Mouse (Mus musculus) lung, postnatal 25 days (tissue): ENCODE measurements at regions not wholly inside any gene's neighbourhood (a gene's known extent, or its start where the extent isn't known, plus 50 kb on each side); places are given as distances from the start of the nearest gene placed in this dataset.

Experiments
- DNase-seq: peaks from one replicate; pipeline ENCODE4 v3.0.0; 2022; ENCODE audit warnings: low spot score

- no peak for DNase-seq
Measured at GRCm38 (mm10) chr4:142638733-142639339, 399.6 kb upstream of the Kazn start.

- DNase-seq = no peak
Measured at GRCm38 (mm10) chr4:142638057-142638456, 398.9 kb upstream of the Kazn start.

GRCm38 (mm10) chr4:142634398-142634797 is 395.2 kb upstream of the Kazn start:
- no peak for DNase-seq

- DNase-seq = no peak
Measured at GRCm38 (mm10) chr4:142633667-142634350, 394.6 kb upstream of the Kazn start.

GRCm38 (mm10) chr4:142626503-142627194 is 387.4 kb upstream of the Kazn start:
- no peak for DNase-seq

GRCm38 (mm10) chr4:142625456-142625855 is 386.3 kb upstream of the Kazn start:
- DNase-seq = no peak

- no peak for DNase-seq
Measured at GRCm38 (mm10) chr4:142622151-142622861, 383.1 kb upstream of the Kazn start.

GRCm38 (mm10) chr4:142619396-142619795 is 380.2 kb upstream of the Kazn start:
- no peak for DNase-seq

GRCm38 (mm10) chr4:142618770-142619169 is 379.6 kb upstream of the Kazn start:
- DNase-seq = no peak

GRCm38 (mm10) chr4:142617676-142618075 is 378.5 kb upstream of the Kazn start:
- DNase-seq = no peak

- no peak for DNase-seq
Measured at GRCm38 (mm10) chr4:142616901-142617300, 377.7 kb upstream of the Kazn start.

- no peak for DNase-seq
Measured at GRCm38 (mm10) chr4:142605098-142605497, 365.9 kb upstream of the Kazn start.

GRCm38 (mm10) chr4:142597214-142597613 is 358.0 kb upstream of the Kazn start:
- no peak for DNase-seq

- peak; percentile 12 for DNase-seq
Measured at GRCm38 (mm10) chr4:142589084-142589741, 350.0 kb upstream of the Kazn start.

GRCm38 (mm10) chr4:142588418-142589083 is 349.4 kb upstream of the Kazn start:
- no peak for DNase-seq

- DNase-seq = no peak
Measured at GRCm38 (mm10) chr4:142587345-142588035, 348.3 kb upstream of the Kazn start.

GRCm38 (mm10) chr4:142578536-142578935 is 339.3 kb upstream of the Kazn start:
- DNase-seq = no peak

- DNase-seq = peak; percentile 1
Measured at GRCm38 (mm10) chr4:142577519-142577918, 338.3 kb upstream of the Kazn start.

- DNase-seq = no peak
Measured at GRCm38 (mm10) chr4:142574528-142574927, 335.3 kb upstream of the Kazn start.

- no peak for DNase-seq
Measured at GRCm38 (mm10) chr4:142570712-142571111, 331.5 kb upstream of the Kazn start.

- no peak for DNase-seq
Measured at GRCm38 (mm10) chr4:142568556-142568955, 329.4 kb upstream of the Kazn start.
